Mouse (Mus musculus): ENCODE measurements around the gene Exoc4.

DNA sequence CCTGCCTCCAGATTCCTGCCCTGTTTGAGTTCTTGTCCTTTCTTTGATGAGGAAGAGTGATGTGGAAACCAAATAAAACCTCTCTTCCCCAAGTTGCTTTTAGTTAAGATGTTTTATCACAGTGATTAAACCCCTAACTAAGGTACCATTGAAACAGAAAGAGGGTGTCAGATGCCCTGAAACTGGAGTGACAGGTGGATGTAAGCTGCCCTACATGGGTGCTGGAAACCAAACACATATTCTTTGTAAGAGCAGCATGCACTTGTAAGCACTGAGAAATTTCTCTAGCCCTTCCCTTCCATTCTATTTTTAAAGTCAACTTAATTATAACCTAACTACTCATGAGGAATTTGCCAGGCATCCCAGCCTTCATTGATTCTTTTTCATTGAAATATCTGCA lies 7.6 kb upstream of the Exoc4 start:
- TF ChIP-seq CTCF (conservative IDR thresholded peaks at IDR 0.05; ENCODE audit: insufficient read depth, insufficient read length, low read depth, low read length) (no peak), POLR2A (IDR thresholded peaks at IDR 0.05; ENCODE audit: low read depth, low read length) (no peak)

Measured in kidney, adult 2 months (tissue).